Mouse (Mus musculus): ENCODE results near the gene Xpnpep2.

The Xpnpep2 gene

GRCm38 (mm10) chrX:48124132-48125071, 15.9 kb downstream of the Xpnpep2 start:
- peak; percentile 26 to 62 for DNase-seq (ENCODE audit: low spot score in 2 of 2)

GRCm38 (mm10) chrX:48126903-48127476, 18.5 kb downstream of the Xpnpep2 start:
- no peak for DNase-seq (ENCODE audit: low spot score in 2 of 2)

- no peak for DNase-seq (ENCODE audit: low spot score in 2 of 2)
Measured at GRCm38 (mm10) chrX:48127502-48128218, 19.1 kb downstream of the Xpnpep2 start.

- no peak for DNase-seq (ENCODE audit: low spot score in 2 of 2)
Measured at GRCm38 (mm10) chrX:48129167-48129566, 20.6 kb downstream of the Xpnpep2 start.

- no peak for DNase-seq (ENCODE audit: low spot score in 2 of 2)
Measured at GRCm38 (mm10) chrX:48136935-48137334, 28.4 kb downstream of the Xpnpep2 start.

- DNase-seq (ENCODE audit: low spot score in 2 of 2) = no peak
Measured at GRCm38 (mm10) chrX:48138011-48138410, 29.5 kb downstream of the Xpnpep2 start.

GRCm38 (mm10) chrX:48138539-48139275, 30.2 kb downstream of the Xpnpep2 start:
- DNase-seq (ENCODE audit: low spot score in 2 of 2) = no peak

- DNase-seq (ENCODE audit: low spot score in 2 of 2) = no peak
Measured at GRCm38 (mm10) chrX:48139368-48140285, 31.1 kb downstream of the Xpnpep2 start.

- no peak for DNase-seq (ENCODE audit: low spot score in 2 of 2)
Measured at GRCm38 (mm10) chrX:48140286-48140877, 31.9 kb downstream of the Xpnpep2 start.

- no peak for DNase-seq (ENCODE audit: low spot score in 2 of 2)
Measured at GRCm38 (mm10) chrX:48141481-48141880, 33.0 kb downstream of the Xpnpep2 start.

GRCm38 (mm10) chrX:48143415-48144335, 35.1 kb downstream of the Xpnpep2 start:
- DNase-seq (ENCODE audit: low spot score in 2 of 2) = no peak

GRCm38 (mm10) chrX:48146262-48146661, 37.7 kb downstream of the Xpnpep2 start, which contains the start of gene Sash3:
TSS of gene Sash3 (plus strand) at chrX:48146436.
- peak in 1 of 2 experiments; percentile 31 for DNase-seq (ENCODE audit: low spot score in 2 of 2)

GRCm38 (mm10) chrX:48147226-48147625, 38.7 kb downstream of the Xpnpep2 start:
- DNase-seq (ENCODE audit: low spot score in 2 of 2) = no peak

- no peak for DNase-seq (ENCODE audit: low spot score in 2 of 2)
Measured at GRCm38 (mm10) chrX:48147741-48148186, 39.2 kb downstream of the Xpnpep2 start.

- DNase-seq (ENCODE audit: low spot score in 2 of 2) = no peak
Measured at GRCm38 (mm10) chrX:48152106-48152505, 43.6 kb downstream of the Xpnpep2 start.

- no peak for DNase-seq (ENCODE audit: low spot score in 2 of 2)
Measured at GRCm38 (mm10) chrX:48153414-48153813, 44.9 kb downstream of the Xpnpep2 start.

- no peak for DNase-seq (ENCODE audit: low spot score in 2 of 2)
Measured at GRCm38 (mm10) chrX:48153949-48154348, 45.4 kb downstream of the Xpnpep2 start.

- DNase-seq (ENCODE audit: low spot score in 2 of 2) = peak in 1 of 2 experiments; percentile 29
Measured at GRCm38 (mm10) chrX:48155489-48155888, 47.0 kb downstream of the Xpnpep2 start.

GRCm38 (mm10) chrX:48157396-48157795, 48.9 kb downstream of the Xpnpep2 start:
- no peak for DNase-seq (ENCODE audit: low spot score in 2 of 2)
